In genomic region chr3:27370125-27370524, GRCm38 (mm10) we compare ENCODE assay signal across 10 mouse cellular contexts. TPM values are rescaled to one million over a fixed set of nuclear protein-coding genes. Genes with fewer than 3 reads are reported as not detected.
DNase-seq lines count a peak whose midpoint lies in the region; ATAC-seq and TF ChIP-seq lines count a peak whose summit lies in the region.
"Had no signal": no experiment of that assay in that cellular context is flagged by ENCODE, and none has a peak within 500 bp of the region (broad histone marks: within the 10 kb centered on the region; RNA-seq: fewer than 3 reads in every experiment).

No protein-coding gene starts in this region.

- no peak overlapping the region for H3K4me2 ChIP-seq in kidney, embryonic 16.5 days (replicated peaks; ENCODE audit: low read depth, low read length)
- H3K4me2 ChIP-seq in neural tube, embryonic 11.5 days (ENCODE audit: low read depth): no peak overlapping the region
- H3K4me2 ChIP-seq: embryonic facial prominence, embryonic 12.5 days; lung, embryonic 15.5 days had no signal

- H3K36me3 ChIP-seq in thymus, adult 2 months (ENCODE audit: control insufficient read depth, insufficient read depth, low read length): no peaks in the 10 kb centered on the region
- H3K36me3 ChIP-seq in kidney, embryonic 16.5 days (ENCODE audit: insufficient read depth, low read length): no peaks in the 10 kb centered on the region
- H3K36me3 ChIP-seq in neural tube, embryonic 11.5 days (ENCODE audit: control insufficient read depth, insufficient read depth, low read length): no peaks in the 10 kb centered on the region
- H3K36me3 ChIP-seq: embryonic facial prominence, embryonic 12.5 days; lung, embryonic 15.5 days had no signal

- H3K4me1 ChIP-seq in thymus, adult 2 months (replicated peaks; ENCODE audit: control insufficient read depth, insufficient read depth, low read length): no peaks in the 10 kb centered on the region; the same call in 1 of the 2 replicates
- peaks cover 10% of the 10 kb centered on the region for H3K4me1 ChIP-seq in kidney, embryonic 16.5 days (ENCODE audit: insufficient read depth, low read length)
- H3K4me1 ChIP-seq in neural tube, embryonic 11.5 days (ENCODE audit: control insufficient read depth, insufficient read depth, low read length): 0 out of 2 replicates have a peak, but pooled peaks cover 2% of the 10 kb centered on the region

- TF ChIP-seq POLR2A in thymus, adult 2 months (IDR thresholded peaks at IDR 0.05; ENCODE audit: control insufficient read depth, extremely low read depth, insufficient read depth, low read length, poor library complexity): no peak

- peaks cover 5% of the 10 kb centered on the region; the same call in 1 of the 2 replicates for H3K27me3 ChIP-seq in thymus, adult 2 months (ENCODE audit: control insufficient read depth, insufficient read depth, low read length)
- H3K27me3 ChIP-seq in kidney, embryonic 16.5 days (ENCODE audit: insufficient read depth, low read length): peaks cover 52% of the 10 kb centered on the region
- peaks cover 35% of the 10 kb centered on the region for H3K27me3 ChIP-seq in neural tube, embryonic 11.5 days (ENCODE audit: control insufficient read depth, insufficient read depth, low read length)

- WGBS in thymus, adult 2 months: 10% methylated on average over 10 of the region's 10 CpGs
- 5% methylated on average over 10 of the region's 10 CpGs for WGBS in kidney, embryonic 16.5 days
- WGBS in neural tube, embryonic 11.5 days: 6% methylated on average over 10 of the region's 10 CpGs

- no peak overlapping the region for H3K9ac ChIP-seq in kidney, embryonic 16.5 days (replicated peaks; ENCODE audit: low read length)
- H3K9ac ChIP-seq in neural tube, embryonic 11.5 days (ENCODE audit: low read length): no peak overlapping the region
- H3K9ac ChIP-seq: embryonic facial prominence, embryonic 12.5 days; lung, embryonic 15.5 days had no signal

- peak; percentile 39 for DNase-seq in thymus, adult 2 months
- no peak for DNase-seq in thymus, adult 18-20 months
- DNase-seq in embryo, embryonic 11 days: peak; percentile 84
- peak; percentile 70 for DNase-seq in neural tube, embryonic 11.5 days (ENCODE audit: low spot score)
- no peak for DNase-seq in cerebellum, postnatal 36 days
- no peak for DNase-seq in frontal cortex, postnatal 25 days (ENCODE audit: low spot score in 2 of 2)

- no peak overlapping the region for H3K4me3 ChIP-seq in thymus, adult 2 months (ENCODE audit: control insufficient read depth, insufficient read depth, low read length)
- H3K4me3 ChIP-seq in kidney, embryonic 16.5 days (ENCODE audit: low read length): no peak overlapping the region
- H3K4me3 ChIP-seq in neural tube, embryonic 11.5 days (ENCODE audit: low read depth, low read length): no peak overlapping the region
- H3K4me3 ChIP-seq: embryonic facial prominence, embryonic 12.5 days; lung, embryonic 15.5 days had no signal

- no peaks in the 10 kb centered on the region for H3K9me3 ChIP-seq in kidney, embryonic 16.5 days (ENCODE audit: low read length)
- no peaks in the 10 kb centered on the region for H3K9me3 ChIP-seq in neural tube, embryonic 11.5 days (ENCODE audit: control insufficient read depth, low read length)
- H3K9me3 ChIP-seq: embryonic facial prominence, embryonic 12.5 days; lung, embryonic 15.5 days had no signal

- no peak overlapping the region for H3K27ac ChIP-seq in thymus, adult 2 months (ENCODE audit: control insufficient read depth, insufficient read depth, low read length)
- no peak overlapping the region for H3K27ac ChIP-seq in kidney, embryonic 16.5 days (ENCODE audit: low read length)
- H3K27ac ChIP-seq in neural tube, embryonic 11.5 days (ENCODE audit: low read depth, low read length): no peak overlapping the region
- H3K27ac ChIP-seq: embryonic facial prominence, embryonic 12.5 days; lung, embryonic 15.5 days had no signal

- no peak for TF ChIP-seq CTCF in thymus, adult 2 months (IDR thresholded peaks at IDR 0.05; ENCODE audit: borderline replicate concordance, control insufficient read depth, extremely low read depth, insufficient read depth, low read length, poor library complexity)

- ATAC-seq in kidney, embryonic 16.5 days (ENCODE audit: low FRiP score, low TSS enrichment): peak; percentile 51; the same call in 1 of the 2 replicates
- no peak for ATAC-seq in neural tube, embryonic 11.5 days (ENCODE audit: insufficient read depth, low FRiP score, low TSS enrichment)

RNA-seq across cellular contexts. Expression of gene Ghsr, which starts 1.0 kb away (rescaled TPM):
- 0.05 and 0.13 TPM in 2 replicates for polyA plus RNA-seq in thymus, adult 2 months (2012; rRNA removed)
- not detected in 2 replicates for polyA plus RNA-seq in kidney, embryonic 16.5 days (2015; fragmentation: Nextera tagmentation; extraction: Ambion mirVana)
- polyA plus RNA-seq in neural tube, embryonic 11.5 days (2014; fragmentation: Nextera tagmentation; extraction: Ambion mirVana): 0.11 and 0.12 TPM in 2 replicates
- polyA plus RNA-seq: embryonic facial prominence, embryonic 12.5 days; lung, embryonic 15.5 days; stomach, embryonic 16.5 days had no signal

RNA-seq across cellular contexts. Expression of gene Tnfsf10, which starts 53.3 kb away (rescaled TPM):
- polyA plus RNA-seq in thymus, adult 2 months (2012; rRNA removed): 6.3 and 7.1 TPM in 2 replicates
- polyA plus RNA-seq in kidney, embryonic 16.5 days (2015; fragmentation: Nextera tagmentation; extraction: Ambion mirVana): 0.81 and 0.95 TPM in 2 replicates
- not detected in 2 replicates for polyA plus RNA-seq in neural tube, embryonic 11.5 days (2014; fragmentation: Nextera tagmentation; extraction: Ambion mirVana)

Comparison
In these comparisons a context has a peak if more than half of its experiments do, and no peak if none do; other contexts are left out.
1. DNase-seq: peak in thymus, adult 2 months (single experiment), embryo, embryonic 11 days (single experiment) and neural tube, embryonic 11.5 days (single experiment); none in thymus, adult 18-20 months (0 of 2), cerebellum, postnatal 36 days (0 of 2) and frontal cortex, postnatal 25 days (0 of 2).